Mouse (Mus musculus) MEL-GATA-1-ER (cell line): Measurements from ENCODE around the gene Msrb2.

Experiments used
- DNase-seq: peaks from one replicate; pipeline ENCODE4 v3.0.0-alpha.2; 2012; ENCODE audit warnings: low read depth; ENCODE audit errors: extremely low read depth

The Msrb2 gene

DNA sequence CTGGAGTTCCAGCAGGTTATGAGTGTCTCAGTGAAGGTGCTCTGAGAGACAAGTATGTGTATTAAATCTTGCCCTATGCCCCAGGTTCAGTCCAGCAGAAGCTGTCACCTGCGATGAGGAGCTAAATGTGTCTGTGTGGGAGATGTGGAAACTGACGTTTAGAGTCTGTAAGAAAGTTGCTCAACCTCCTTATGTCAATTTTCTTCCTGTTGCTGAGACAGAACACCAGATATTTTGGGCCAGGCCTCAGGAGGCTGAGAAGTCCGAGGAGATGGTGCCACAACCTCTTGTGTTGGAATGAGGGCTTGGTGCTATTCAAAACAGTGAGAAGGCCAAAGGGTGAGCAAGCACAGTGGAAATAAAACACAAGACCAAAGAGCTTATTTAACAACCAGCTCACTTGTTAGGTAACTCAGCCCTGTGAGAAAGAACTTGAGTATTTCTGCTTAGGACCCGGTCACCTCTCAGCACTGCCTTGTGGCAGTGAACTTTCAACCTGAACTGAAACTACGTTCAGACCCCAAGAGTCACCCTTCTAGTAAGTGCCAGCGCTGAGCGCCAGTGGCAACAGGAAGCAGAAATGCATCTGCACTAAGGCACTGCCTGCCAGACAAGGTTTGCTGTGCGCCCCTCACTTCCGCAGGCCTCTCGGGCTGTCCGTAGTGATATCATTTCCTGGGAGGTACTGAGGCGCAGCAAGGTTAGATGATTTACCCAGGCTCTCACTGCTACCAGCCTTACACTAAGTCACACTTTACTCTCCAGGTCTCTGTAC lies 17.3 kb downstream of the Msrb2 start:
- no peak for DNase-seq

DNA sequence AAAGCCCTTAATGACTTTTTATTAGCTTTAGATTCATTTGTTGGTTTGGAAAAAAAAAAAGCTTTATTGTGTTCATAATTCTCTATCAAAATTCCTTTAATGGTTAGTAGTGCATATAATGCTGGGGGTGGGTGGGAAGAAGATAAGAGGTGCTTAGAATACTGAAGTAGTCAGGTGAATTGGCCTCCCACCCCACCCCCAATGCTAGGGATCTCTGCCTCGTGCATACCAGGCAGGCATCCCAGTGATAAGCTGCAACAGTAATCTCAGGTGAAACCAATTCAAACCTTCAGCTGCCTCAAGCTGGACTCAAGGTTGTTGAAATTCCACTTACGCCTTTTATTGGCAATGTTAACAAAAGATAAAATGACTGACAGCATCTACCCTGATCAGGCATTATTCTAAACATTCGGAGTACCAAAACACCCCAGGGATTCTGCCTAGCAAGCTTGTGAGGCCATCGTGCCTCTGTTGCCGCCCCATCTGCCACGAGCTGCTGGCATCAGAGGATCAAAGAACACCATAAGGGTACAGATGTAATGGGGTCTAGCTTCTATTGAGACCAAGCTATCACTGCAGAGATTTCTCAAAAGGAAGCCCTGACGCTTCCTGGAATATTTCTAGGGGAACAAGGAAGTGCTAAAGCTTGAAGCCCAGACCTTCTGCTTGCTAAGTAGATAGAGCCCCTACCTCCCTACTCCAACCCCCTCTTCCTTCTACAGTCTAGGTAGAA lies 19.3 kb downstream of the Msrb2 start:
- DNase-seq: no peak

DNA sequence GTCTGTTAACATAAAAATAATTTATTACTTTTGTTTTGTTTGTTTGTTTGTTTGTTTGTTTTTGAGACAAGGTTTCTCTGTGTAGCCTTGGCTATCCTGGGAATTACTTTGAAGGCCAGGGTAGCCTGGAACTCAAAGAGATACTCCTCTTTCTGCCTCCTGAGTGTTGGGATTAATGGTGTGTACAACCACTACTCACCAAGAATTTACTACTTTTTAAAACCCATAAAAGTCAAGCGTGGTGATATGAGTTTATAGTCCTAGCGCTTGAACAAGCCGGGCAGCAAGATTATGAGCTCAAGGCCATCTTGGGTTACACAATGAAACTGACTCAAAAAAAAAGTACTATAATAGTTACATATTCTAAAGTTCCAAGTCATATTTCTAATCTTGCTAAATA lies 20.4 kb downstream of the Msrb2 start:
- no peak for DNase-seq

DNA sequence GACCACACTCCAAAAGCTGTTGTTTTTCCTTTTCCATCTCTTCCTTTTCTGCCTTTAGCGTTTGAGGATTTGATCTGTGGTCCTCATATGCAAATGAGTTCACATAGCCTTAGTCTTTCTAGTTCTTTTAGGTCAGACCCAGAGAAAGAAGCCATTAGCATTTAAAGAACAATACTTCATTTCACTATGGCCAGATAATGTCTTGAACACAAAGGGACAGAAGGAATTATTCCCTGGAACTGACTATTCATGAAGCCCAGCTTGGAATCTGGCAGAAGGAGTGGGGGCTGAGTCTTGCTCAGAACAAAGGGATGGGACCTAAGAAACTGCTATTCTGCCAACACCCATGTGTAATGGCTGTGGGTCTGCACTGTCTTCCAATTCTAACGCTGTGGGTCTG lies 21.6 kb downstream of the Msrb2 start:
- no peak for DNase-seq

DNA sequence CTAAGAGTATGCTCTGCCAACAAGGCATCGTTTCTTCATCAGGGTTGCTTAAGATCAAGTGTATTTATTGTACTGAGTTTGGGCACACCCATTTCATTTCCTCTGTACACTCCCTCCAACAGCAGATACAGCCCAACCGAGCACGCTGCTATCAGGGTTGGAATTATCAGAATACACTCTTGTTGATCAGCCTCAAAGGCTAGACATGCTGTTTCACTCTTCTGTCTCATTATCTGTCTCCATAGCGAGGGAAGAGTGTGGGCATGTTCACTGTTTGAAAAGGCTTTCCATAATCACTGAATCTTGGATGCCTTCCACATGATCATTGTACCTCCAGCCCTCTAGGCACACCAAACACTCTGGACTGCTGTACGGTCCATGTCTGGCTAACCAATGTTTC lies 34.2 kb downstream of the Msrb2 start:
- DNase-seq: no peak

DNA sequence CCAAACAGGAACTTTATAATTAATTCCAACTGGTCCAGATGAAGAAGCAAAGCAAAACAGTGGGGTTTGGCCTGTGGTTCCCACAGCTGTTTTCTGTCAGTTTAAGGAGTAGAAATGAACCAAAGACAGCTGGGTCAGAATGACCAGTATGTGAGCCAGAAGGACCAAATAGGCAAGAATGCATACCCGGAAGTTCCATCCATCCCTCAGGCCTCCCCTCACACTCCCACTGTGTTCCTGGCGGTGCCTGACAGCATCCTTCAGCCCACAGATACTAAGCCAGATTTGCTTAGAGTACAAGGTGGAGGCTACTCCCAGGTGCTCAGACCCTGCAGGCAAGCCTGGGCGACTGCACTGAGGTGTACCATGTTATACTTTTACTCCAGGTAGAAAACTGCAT lies 35.3 kb downstream of the Msrb2 start:
- DNase-seq: no peak

DNA sequence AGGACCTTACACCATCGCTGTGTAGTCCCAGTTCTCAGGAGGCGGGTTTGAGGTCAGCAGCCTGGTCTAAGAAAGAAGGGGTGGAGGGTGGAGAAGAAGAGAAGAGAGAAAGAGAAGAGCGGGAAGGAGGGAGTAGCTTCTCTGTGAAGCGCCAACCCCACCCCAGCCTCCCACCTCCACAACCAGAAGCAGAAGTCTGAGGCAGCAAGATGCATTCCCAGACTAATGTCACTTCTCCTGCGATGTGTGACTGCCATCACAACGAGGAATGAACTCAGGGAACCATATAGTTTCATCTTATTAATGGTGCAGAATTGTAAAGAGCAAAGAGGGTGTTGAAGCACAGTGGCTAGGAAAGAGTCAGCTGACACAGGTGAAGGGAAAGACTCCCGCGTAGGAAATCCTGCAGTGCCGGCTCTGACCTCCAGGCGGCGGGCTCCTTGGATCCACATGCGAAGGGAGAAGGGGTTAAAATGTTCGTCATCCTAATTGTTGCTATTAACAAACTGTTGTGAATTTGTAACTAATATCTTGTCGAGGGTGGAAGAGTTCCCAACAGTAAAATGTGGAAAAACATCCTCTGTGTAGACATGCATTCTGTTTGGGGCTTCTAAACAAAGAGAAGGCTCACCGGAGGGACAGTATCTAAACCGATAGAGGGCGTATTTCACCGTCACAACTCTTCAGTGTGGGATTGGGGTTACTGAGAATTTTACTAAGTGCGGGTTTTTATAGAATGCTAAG lies 43.2 kb downstream of the Msrb2 start:
- peak; percentile 39 for DNase-seq

DNA sequence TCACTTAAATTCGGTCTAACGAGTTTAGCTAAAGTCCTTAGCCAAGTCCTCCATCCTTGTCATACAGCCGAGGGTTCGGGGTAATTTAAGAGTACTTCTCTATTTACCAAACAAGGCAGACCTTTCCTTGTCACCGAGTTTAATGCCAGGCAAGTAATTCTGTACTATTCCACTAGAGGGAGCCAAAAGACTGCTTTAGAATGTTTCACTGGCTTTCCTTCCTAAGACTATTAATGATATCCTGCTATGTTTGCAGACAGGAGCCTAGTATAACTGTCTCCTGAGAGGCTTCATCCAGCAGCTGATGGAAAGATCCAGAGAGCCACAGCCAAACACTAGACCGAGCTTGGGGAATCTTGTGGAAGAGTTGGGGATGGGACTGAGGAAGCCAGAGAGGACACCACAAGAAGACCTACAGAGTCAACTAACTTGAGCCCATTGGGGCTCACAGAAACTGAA lies 43.9 kb downstream of the Msrb2 start:
- DNase-seq: peak; percentile 86

DNA sequence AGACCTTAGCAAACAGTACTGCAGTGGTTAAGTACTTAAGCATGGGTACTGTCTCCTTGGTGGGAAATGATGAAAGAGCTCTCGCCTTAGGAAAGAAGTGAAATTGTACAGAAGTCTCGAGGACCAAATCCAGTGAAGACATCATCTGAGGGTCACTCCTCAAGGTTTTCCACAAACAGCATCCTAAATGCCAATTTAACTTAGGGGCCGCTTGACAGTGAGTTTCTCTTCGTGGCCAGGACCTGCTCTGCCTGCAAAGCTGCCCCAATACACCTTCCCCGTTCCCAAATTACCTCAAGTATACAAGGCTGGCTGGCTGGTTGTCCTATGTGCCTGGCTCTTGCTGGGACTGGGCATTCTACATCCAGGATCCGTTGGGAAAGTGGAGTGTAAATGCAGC lies 44.8 kb downstream of the Msrb2 start:
- DNase-seq: no peak

DNA sequence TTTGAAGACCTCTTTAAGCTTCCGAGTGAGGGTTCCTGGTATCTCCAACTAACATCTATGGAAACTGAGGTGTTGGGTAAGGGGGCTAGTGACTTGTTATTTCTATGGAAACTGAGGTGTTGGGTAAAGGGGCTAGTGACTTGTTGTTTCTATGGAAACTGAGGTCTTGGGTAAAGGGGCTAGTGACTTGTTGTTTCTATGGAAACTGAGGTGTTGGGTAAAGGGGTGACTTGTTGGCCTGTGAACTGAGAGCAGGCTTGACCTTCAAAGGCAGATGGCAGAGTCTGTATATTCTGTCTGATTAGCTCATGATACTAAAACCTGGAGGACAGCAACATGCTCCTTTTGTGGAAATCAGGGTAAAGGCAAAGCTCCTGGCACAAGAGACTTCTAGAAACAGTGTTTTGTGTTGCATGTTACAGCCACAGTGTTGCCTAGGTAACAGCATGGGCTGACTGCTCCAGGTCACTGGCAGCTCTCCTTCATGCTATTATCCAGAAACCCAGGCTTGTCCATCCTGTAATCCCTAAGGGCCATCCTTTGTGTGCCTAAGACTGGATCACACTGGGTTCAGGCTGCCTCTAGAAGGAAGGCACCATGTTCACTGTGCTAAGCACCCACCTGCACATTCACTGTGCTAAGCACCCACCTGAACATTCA lies 48.6 kb downstream of the Msrb2 start:
- DNase-seq: no peak

DNA sequence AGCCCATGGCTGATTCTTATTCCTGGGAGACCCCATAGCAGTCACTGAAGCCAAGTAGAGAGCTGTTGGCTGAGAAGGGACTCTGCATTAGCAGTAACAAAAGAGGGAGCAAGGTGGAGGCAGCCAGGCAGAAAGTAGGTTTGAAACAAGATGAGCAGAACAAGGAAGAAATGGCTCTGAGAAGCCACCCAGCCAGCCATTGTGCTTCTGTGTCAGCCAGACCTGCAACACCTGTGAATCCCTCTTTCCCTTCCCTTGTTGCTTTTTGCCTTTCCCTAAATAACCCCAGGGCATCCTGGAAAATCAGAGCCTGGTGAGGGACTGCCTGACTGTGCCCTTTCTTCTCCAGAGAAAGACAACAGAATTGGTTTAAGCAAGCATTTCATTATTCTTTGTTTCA lies 51.0 kb downstream of the Msrb2 start:
- no peak for DNase-seq

DNA sequence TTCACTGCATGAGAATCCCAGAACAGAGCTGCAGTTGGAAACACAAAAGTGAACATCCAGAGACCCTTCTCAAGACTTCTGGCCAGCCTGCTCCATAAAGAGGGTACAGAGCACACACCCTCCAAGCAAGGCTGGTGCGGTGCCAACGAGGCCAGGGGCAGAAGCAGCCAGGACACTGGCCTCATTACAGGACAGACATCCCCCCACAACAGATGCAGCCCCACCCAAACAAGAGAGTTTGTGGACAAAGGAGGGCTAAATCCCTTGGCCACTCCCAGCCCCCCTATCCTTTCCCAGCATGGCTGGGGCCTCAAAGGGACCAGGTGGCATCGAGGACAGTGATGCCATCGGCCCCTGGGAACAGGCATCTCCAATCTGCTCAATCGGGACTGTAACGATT lies 51.8 kb downstream of the Msrb2 start:
- DNase-seq: no peak

DNA sequence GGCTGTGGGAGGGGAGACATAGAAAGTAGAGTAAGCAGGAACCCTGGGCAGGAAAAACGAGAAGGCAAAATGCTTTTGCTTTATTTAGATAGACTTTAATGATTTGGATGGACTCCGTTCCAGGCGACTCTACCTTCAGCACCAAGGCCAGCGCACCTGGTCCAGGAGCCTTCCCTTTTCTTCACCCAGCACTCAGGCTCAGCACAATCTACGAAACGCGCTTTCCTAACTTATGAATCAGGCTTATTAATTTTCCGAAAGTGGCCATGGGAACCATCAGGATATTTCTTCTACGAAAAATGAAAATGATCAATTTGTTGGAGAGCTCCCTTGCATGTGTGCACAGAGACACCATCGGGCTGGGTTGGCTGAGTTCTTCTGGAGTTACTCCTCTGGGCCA lies 57.8 kb downstream of the Msrb2 start:
- no peak for DNase-seq

DNA sequence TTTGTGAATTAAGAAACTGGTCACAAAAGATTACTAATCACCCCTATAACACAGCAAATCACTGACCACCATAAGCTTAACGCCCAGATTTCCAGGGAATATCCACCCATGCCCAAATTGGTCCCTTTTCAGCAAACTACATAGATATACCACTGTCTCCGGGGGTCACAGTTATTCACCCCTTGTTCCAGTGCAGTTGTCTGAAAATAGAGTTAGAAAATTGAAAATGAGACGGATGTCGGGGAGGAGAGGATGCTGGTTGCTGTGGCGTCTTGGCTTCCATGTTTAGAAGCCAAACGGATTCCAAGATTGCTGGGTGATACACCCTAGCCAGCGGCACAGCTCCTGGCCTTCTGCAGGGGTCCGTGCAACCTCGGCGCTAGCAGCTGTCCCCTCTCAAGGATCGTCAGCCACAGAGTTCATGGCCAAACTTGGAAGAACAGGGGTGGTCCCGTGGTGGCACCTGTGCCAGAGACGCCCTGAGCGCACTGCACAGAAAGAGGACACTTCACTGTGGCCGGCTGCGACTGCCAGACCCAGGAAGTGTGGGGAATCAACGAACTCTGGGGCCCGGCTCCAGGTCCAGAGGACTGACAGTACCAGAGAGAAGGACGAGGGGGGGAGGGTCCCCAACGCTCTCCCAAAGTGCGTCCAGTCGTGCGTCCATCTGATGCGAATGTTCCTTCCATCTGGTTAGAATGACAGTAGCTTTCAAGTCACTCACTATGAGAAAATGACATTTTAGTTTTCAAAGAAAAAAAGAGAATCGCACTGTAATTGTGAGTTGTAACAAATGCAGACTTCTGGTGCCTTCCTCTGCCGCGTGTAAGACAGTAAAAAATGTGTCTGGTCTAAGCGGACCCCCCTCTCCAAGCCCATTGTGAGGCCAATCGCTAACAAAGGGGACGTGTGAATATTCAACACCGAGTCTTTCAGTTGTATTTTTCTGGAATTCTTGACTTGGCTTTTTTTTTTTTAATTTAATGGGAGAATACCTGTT lies 58.8 kb downstream of the Msrb2 start:
- no peak for DNase-seq

DNA sequence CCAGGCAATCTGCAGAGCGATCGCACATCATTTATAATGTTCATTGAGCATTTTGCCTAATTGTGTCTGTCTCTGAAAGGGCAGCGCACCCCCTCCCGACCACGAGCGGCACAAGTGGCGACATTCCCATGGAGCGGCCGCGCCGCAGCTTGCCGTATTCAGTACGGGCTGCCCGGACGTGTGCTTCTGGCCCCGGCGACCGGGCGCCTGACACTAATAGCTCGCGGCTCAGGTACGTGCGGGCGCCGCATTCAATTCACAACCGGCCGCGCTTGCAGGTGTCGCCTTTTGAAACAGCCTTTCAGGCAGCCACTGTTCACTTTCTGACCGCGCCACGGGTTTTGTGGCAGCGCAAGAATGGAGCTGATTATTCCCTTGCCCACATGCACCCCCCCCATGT lies 59.5 kb downstream of the Msrb2 start:
- DNase-seq: no peak

DNA sequence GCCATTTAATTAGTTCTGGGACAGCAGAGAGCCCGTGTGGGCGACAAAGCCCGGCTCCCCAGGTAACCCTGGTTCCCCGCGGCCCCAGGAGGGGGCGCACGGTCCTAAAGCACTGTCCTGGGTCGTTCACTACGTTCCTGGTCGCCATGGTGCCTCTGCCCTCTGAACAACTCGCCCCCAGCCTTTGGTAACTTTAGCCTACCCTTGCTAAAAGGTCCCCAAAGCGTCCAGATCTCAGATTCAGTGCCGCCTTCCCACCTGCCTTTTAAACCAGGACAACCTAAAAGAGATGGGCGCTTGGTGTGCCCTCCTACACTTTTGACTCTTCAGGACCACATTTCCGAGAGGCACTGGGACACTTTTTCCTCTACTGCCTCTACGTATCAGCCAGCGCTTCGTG lies 59.9 kb downstream of the Msrb2 start:
- no peak for DNase-seq

DNA sequence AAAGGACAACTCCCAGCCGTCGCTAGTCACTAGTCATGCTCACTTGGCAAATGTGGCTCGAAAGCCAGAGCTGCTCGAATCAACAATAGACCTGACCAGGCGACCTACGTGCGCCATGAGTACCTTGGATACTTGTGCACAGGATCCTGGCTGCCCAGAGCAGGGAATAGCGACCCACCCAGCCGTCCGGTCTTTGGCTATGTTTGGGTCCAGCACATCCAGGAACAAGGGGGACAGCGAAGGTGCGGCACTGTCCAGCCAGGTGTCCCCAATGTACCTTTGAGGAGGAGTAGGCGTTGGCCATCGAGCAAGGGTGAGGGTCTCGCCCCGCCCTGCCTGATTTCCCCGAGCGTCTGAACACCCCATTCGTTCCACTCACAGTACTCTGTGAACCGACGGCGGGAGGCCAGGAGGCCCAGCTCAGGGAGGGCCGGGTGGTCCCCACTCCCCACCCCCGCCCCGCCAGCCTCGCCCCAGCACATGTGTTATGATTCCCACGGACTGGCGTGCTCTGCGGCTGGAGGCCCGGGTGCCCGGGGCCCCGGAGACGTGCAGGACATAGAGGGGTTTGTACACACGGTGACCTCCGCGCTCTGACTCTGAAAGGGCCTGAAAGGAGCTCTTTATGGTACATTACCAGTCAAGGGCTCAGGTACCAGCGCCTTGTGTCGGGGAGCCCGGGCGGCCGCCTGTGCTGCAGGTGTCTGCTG lies 60.5 kb downstream of the Msrb2 start:
- no peak for DNase-seq

DNA sequence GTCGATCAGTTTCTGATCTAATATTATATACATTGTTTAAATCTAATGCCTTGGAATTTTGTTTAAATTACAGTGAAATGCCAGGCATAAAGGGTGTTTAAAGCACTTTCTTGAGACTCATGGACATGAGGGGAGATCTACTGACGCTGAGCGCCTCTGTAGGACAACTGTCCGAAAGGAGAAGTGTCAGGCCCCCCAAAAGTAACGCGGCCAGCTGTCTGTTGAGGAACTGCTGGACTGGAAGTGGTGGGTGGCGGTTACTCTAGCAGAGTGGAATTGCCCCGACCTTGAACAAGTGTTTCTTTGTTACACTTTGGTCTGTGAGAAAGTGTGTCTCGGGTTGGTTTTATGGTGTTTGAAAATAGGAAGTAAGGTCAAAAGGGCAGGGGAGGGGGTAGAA lies 73.1 kb downstream of the Msrb2 start:
- no peak for DNase-seq
